Mouse (Mus musculus): Measurements from ENCODE around the gene Six1. TPM values are rescaled to one million over a fixed set of nuclear protein-coding genes. Genes with fewer than 3 reads are reported as not detected.
"Not testable (repeated sequence)": the region's sequence is repeated elsewhere in the genome, so short reads cannot be mapped to it uniquely, and the experiment has no call there.

The Six1 gene
- polyA plus RNA-seq, 1 experiment from 2014 or later = 0.02 TPM

GRCm38 (mm10) chr12:73088911-73089310, 35.2 kb upstream of the Six1 start:
- TF ChIP-seq CTCF (IDR thresholded peaks at IDR 0.05; ENCODE audit: low read depth) (no peak), EP300 (optimal IDR thresholded peaks at IDR 0.05) (no peak)
- no peak overlapping the region for H3K4me3 ChIP-seq (ENCODE audit: low read depth, low read length)
- DNase-seq (ENCODE audit: low spot score) (no peak), ATAC-seq (ENCODE audit: low FRiP score, low TSS enrichment) (no peak)
- no peak overlapping the region for H3K4me2 ChIP-seq (replicated peaks; ENCODE audit: low read depth)
- no peak overlapping the region for H3K27ac ChIP-seq (replicated peaks)
- no peaks in the 10 kb centered on the region for H3K9me3 ChIP-seq (ENCODE audit: control insufficient read depth, low read length)
- no peaks in the 10 kb centered on the region for H3K36me3 ChIP-seq (ENCODE audit: control insufficient read depth, insufficient read depth, low read length)
- H3K9ac ChIP-seq (ENCODE audit: low read length) = no peak overlapping the region
- H3K27me3 ChIP-seq (ENCODE audit: control insufficient read depth, insufficient read depth, low read length) = no peaks in the 10 kb centered on the region
- H3K4me1 ChIP-seq (replicated peaks; ENCODE audit: control insufficient read depth, insufficient read depth) = no peaks in the 10 kb centered on the region
- WGBS = 60% methylated on average over 5 of the region's 5 CpGs

GRCm38 (mm10) chr12:73088500-73088899, 34.8 kb upstream of the Six1 start:
- H3K9me3 ChIP-seq (ENCODE audit: control insufficient read depth, low read length) = no peaks in the 10 kb centered on the region
- H3K27me3 ChIP-seq (ENCODE audit: control insufficient read depth, insufficient read depth, low read length) = no peaks in the 10 kb centered on the region
- H3K4me2 ChIP-seq (replicated peaks; ENCODE audit: low read depth) = no peak overlapping the region
- TF ChIP-seq EP300 (optimal IDR thresholded peaks at IDR 0.05) (no peak), CTCF (IDR thresholded peaks at IDR 0.05; ENCODE audit: low read depth) (no peak)
- H3K4me3 ChIP-seq (ENCODE audit: low read depth, low read length) = no peak overlapping the region
- DNase-seq (ENCODE audit: low spot score) (no peak), ATAC-seq (ENCODE audit: low FRiP score, low TSS enrichment) (no peak)
- WGBS = 65% methylated on average over 5 of the region's 5 CpGs
- H3K9ac ChIP-seq (ENCODE audit: low read length) = no peak overlapping the region
- H3K36me3 ChIP-seq (ENCODE audit: control insufficient read depth, insufficient read depth, low read length) = no peaks in the 10 kb centered on the region
- H3K27ac ChIP-seq (replicated peaks) = no peak overlapping the region
- no peaks in the 10 kb centered on the region for H3K4me1 ChIP-seq (replicated peaks; ENCODE audit: control insufficient read depth, insufficient read depth)

- Histone ChIP-seq H3K4me3 (ENCODE audit: low read depth, low read length) (no peak overlapping the region), H3K4me1 (replicated peaks; ENCODE audit: control insufficient read depth, insufficient read depth) (no peaks in the 10 kb centered on the region), H3K27ac (replicated peaks) (no peak overlapping the region), H3K36me3 (ENCODE audit: control insufficient read depth, insufficient read depth, low read length) (no peaks in the 10 kb centered on the region), H3K4me2 (replicated peaks; ENCODE audit: low read depth) (no peak overlapping the region), H3K9ac (ENCODE audit: low read length) (no peak overlapping the region), H3K27me3 (ENCODE audit: control insufficient read depth, insufficient read depth, low read length) (no peaks in the 10 kb centered on the region), H3K9me3 (ENCODE audit: control insufficient read depth, low read length) (no peaks in the 10 kb centered on the region)
- WGBS = 88% methylated on average over 7 of the region's 7 CpGs
- ATAC-seq (ENCODE audit: low FRiP score, low TSS enrichment) (no peak), DNase-seq (ENCODE audit: low spot score) (no peak)
- TF ChIP-seq EP300 (optimal IDR thresholded peaks at IDR 0.05) (no peak), CTCF (IDR thresholded peaks at IDR 0.05; ENCODE audit: low read depth) (no peak)
Measured at GRCm38 (mm10) chr12:73087086-73087485, 33.4 kb upstream of the Six1 start.

GRCm38 (mm10) chr12:73085739-73086630, 32.3 kb upstream of the Six1 start:
- H3K4me2 ChIP-seq (replicated peaks; ENCODE audit: low read depth) = no peak overlapping the region
- TF ChIP-seq CTCF (IDR thresholded peaks at IDR 0.05; ENCODE audit: low read depth) (no peak), EP300 (optimal IDR thresholded peaks at IDR 0.05) (no peak)
- H3K36me3 ChIP-seq (ENCODE audit: control insufficient read depth, insufficient read depth, low read length) = no peaks in the 10 kb centered on the region
- H3K4me1 ChIP-seq (replicated peaks; ENCODE audit: control insufficient read depth, insufficient read depth) = no peaks in the 10 kb centered on the region
- no peaks in the 10 kb centered on the region for H3K9me3 ChIP-seq (ENCODE audit: control insufficient read depth, low read length)
- DNase-seq (ENCODE audit: low spot score) = no peak
- no peak overlapping the region for H3K4me3 ChIP-seq (ENCODE audit: low read depth, low read length)
- H3K27ac ChIP-seq (replicated peaks) = no peak overlapping the region
- 34% methylated on average over 11 of the region's 11 CpGs for WGBS
- H3K9ac ChIP-seq (ENCODE audit: low read length) = no peak overlapping the region
- H3K27me3 ChIP-seq (ENCODE audit: control insufficient read depth, insufficient read depth, low read length) = no peaks in the 10 kb centered on the region
- no peak for ATAC-seq (ENCODE audit: low FRiP score, low TSS enrichment)

DNA sequence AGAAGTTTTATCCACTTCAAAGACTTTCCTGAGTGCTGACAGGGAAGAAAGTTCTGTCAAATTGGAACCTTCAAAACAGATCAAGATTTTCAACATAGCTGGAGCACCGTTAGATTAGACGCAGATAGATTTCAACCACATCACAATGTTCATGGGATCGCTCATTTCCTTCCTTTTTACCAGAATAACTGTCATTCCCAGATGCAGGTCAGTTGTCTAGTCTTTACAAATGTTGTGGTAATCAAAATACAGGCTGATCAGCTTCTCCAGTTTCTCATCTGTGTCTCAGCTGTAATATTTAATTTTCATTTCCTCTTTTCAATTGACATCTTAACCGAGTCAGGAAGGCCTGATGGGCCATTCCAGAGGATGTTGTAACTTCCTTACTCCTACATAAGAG, 30.1 kb upstream of the Six1 start:
- DNase-seq (ENCODE audit: low spot score) (no peak), ATAC-seq (ENCODE audit: low FRiP score, low TSS enrichment) (no peak)
- H3K9ac ChIP-seq (ENCODE audit: low read length) = no peak overlapping the region
- no peak overlapping the region for H3K4me2 ChIP-seq (replicated peaks; ENCODE audit: low read depth)
- WGBS = 70% methylated on average over 4 of the region's 4 CpGs
- no peak overlapping the region for H3K4me3 ChIP-seq (ENCODE audit: low read depth, low read length)
- H3K27me3 ChIP-seq (ENCODE audit: control insufficient read depth, insufficient read depth, low read length) = no peaks in the 10 kb centered on the region
- H3K4me1 ChIP-seq (replicated peaks; ENCODE audit: control insufficient read depth, insufficient read depth) = no peaks in the 10 kb centered on the region
- H3K27ac ChIP-seq (replicated peaks) = no peak overlapping the region
- H3K9me3 ChIP-seq (ENCODE audit: control insufficient read depth, low read length) = no peaks in the 10 kb centered on the region
- TF ChIP-seq EP300 (optimal IDR thresholded peaks at IDR 0.05) (no peak), CTCF (IDR thresholded peaks at IDR 0.05; ENCODE audit: low read depth) (no peak)
- H3K36me3 ChIP-seq (ENCODE audit: control insufficient read depth, insufficient read depth, low read length) = no peaks in the 10 kb centered on the region

DNA sequence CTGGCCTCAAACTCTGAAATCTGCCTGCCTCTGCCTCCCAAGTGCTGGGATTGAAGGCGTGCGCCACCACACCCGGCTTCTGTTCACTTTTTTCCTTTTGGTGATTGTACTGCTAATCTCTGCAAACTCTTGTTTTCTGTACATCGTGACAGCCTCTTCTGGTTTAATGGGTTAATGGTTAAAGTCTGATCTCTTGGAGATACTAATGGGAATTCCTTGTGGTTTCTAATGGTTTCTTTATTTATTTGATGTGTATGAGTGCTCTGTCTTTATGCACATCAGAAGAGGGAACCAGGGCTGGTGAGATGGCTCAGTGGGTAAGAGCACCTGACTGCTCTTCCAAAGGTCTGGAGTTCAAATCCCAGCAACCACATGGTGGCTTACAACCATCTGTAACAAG, 28.1 kb upstream of the Six1 start:
- not testable (repeated sequence) for H3K27ac ChIP-seq (replicated peaks); H3K4me3 ChIP-seq (ENCODE audit: low read depth, low read length); H3K4me2 ChIP-seq (replicated peaks; ENCODE audit: low read depth); H3K36me3 ChIP-seq (ENCODE audit: control insufficient read depth, insufficient read depth, low read length); H3K4me1 ChIP-seq (replicated peaks; ENCODE audit: control insufficient read depth, insufficient read depth); H3K9ac ChIP-seq (ENCODE audit: low read length); ATAC-seq (ENCODE audit: low FRiP score, low TSS enrichment); H3K9me3 ChIP-seq (ENCODE audit: control insufficient read depth, low read length); DNase-seq (ENCODE audit: low spot score); H3K27me3 ChIP-seq (ENCODE audit: control insufficient read depth, insufficient read depth, low read length)
- 84% methylated on average over 4 of the region's 4 CpGs for WGBS

Measured in stomach, postnatal 0 days (tissue).